Mouse (Mus musculus) CD4-positive, CD25-positive, alpha-beta regulatory T cell, adult 9 weeks (primary cell): ENCODE results near the gene Olfr918. TPM values are rescaled to one million over a fixed set of nuclear protein-coding genes. Genes with fewer than 3 reads are reported as not detected.

Experiments
- polyA plus RNA-seq: library from polyadenylated mRNA; unstranded; fragments of 100-300 nt; shearing (Covaris generic); gene quantifications from one replicate; pipeline ENCODE4 v1.2.1, GENCODE M21; 2017

Gene Olfr918
- not detected for polyA plus RNA-seq

GRCm38 (mm10) chr9:38674501-38674900 lies at the start of gene Olfr918:
Gene Olfr918, minus strand, starts transcription at chr9:38674601.

GRCm38 (mm10) chr9:38718102-38718501 lies 43.7 kb upstream of the Olfr918 start, which contains the start of gene Vwa5a:
Gene Vwa5a, plus strand, starts transcription at chr9:38718268.

GRCm38 (mm10) chr9:38665742-38666141 lies 8.7 kb downstream of the Olfr918 start, which contains the start of gene Olfr917:
Gene Olfr917, minus strand, starts transcription at chr9:38665842.

GRCm38 (mm10) chr9:38659775-38660174 lies 14.6 kb downstream of the Olfr918 start, which contains the start of gene Olfr916:
Gene Olfr916, minus strand, starts transcription at chr9:38659875.

Other genes with a start within 250 kb of the Olfr918 start
- 0.20 TPM for gene Olfr901, start 245.1 kb downstream of the Olfr918 start, polyA plus RNA-seq
- not detected for gene Olfr902, start 226.9 kb downstream of the Olfr918 start, polyA plus RNA-seq
- gene Olfr904, start 211.5 kb downstream of the Olfr918 start, polyA plus RNA-seq: not detected
- gene Olfr905, start 203.5 kb downstream of the Olfr918 start, polyA plus RNA-seq: not detected
- gene Olfr906, start 187.5 kb downstream of the Olfr918 start, polyA plus RNA-seq: not detected
- gene Olfr907, start 178.8 kb downstream of the Olfr918 start, polyA plus RNA-seq: not detected
- not detected for gene Olfr911-ps1, start 153.0 kb downstream of the Olfr918 start, polyA plus RNA-seq
- gene Olfr910, start 136.8 kb downstream of the Olfr918 start, polyA plus RNA-seq: not detected
- gene Olfr912, start 94.4 kb downstream of the Olfr918 start, polyA plus RNA-seq: 0.06 TPM
- gene Olfr913, start 81.8 kb downstream of the Olfr918 start, polyA plus RNA-seq: not detected
- not detected for gene Olfr914, start 69.5 kb downstream of the Olfr918 start, polyA plus RNA-seq
- gene Olfr916, start 14.7 kb downstream of the Olfr918 start, polyA plus RNA-seq: not detected
- gene Olfr917, start 8.8 kb downstream of the Olfr918 start, polyA plus RNA-seq: not detected
- not detected for gene Olfr919, start 29.1 kb upstream of the Olfr918 start, polyA plus RNA-seq
- gene Vwa5a, start 43.7 kb upstream of the Olfr918 start, polyA plus RNA-seq: 44.0 TPM
- gene Olfr920, start 77.7 kb upstream of the Olfr918 start, polyA plus RNA-seq: 0.16 TPM
- not detected for gene Olfr921, start 98.5 kb upstream of the Olfr918 start, polyA plus RNA-seq
- not detected for gene Olfr922, start 140.0 kb upstream of the Olfr918 start, polyA plus RNA-seq
- gene Olfr923, start 151.9 kb upstream of the Olfr918 start, polyA plus RNA-seq: not detected
- not detected for gene Olfr924, start 169.8 kb upstream of the Olfr918 start, polyA plus RNA-seq
- gene Olfr26, start 180.5 kb upstream of the Olfr918 start, polyA plus RNA-seq: not detected
- gene Olfr926, start 202.5 kb upstream of the Olfr918 start, polyA plus RNA-seq: not detected